Mouse (Mus musculus): ENCODE data around the gene Pecr. TPM values are rescaled to one million over a fixed set of nuclear protein-coding genes. Genes with fewer than 3 reads are reported as not detected.
"Not testable (repeated sequence)": the region's sequence is repeated elsewhere in the genome, so short reads cannot be mapped to it uniquely, and the experiment has no call there.

Gene Pecr
- polyA plus RNA-seq, 1 experiment from 2014 or later = 15.0 TPM

DNA sequence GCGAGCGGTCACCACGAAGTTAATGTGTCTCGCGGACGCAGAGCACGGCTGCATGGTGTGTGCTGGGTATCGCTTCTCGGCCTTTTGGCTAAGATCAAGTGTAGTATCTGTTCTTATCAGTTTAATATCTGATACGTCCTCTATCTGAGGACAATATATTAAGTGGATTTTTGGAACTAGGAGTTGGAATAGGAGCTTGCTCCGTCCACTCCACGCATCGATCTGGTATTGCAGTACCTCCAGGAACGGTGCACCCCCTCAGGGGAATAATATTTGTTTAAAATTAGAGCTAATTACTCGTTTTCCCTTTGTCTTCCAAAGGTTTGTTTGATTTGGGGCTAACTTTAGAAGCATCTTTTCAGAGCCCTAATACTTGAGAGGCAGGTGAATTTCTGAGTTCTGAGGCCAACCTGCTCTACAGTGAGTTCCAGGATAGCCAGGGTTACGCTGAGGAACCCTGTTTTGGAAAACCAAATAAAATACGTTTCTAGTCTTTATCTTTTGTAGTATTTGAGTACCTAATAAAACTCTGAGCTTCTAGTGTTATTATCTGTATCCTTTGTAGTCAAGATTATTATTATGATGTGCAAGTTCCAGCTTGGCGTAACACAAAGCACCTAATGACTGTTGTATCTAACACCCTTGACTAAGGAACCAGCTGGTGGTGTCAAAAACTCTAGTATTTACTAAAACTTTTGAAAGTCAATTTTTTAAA lies 57.8 kb downstream of the Pecr start:
- Histone ChIP-seq H3K27me3 (peaks cover 28% of the 10 kb centered on the region), H3K36me3 (replicated peaks) (no peaks in the 10 kb centered on the region), H3K4me3 (replicated peaks) (peak overlapping the region; percentile 41; the same call in 1 of the 2 replicates), H3K27ac (0 out of 2 replicates have a peak overlapping the region, but pooled peaks have one; percentile 3), H3K9ac (no peak overlapping the region), H3K9me3 (no peaks in the 10 kb centered on the region), H3K4me1 (0 out of 2 replicates have a peak, but pooled peaks cover 3% of the 10 kb centered on the region), H3K4me2 (peak overlapping the region; percentile 59)
- WGBS = under 1% methylated on average over 10 of the region's 18 CpGs
- ATAC-seq (ENCODE audit: low FRiP score) = peak; percentile 90

DNA sequence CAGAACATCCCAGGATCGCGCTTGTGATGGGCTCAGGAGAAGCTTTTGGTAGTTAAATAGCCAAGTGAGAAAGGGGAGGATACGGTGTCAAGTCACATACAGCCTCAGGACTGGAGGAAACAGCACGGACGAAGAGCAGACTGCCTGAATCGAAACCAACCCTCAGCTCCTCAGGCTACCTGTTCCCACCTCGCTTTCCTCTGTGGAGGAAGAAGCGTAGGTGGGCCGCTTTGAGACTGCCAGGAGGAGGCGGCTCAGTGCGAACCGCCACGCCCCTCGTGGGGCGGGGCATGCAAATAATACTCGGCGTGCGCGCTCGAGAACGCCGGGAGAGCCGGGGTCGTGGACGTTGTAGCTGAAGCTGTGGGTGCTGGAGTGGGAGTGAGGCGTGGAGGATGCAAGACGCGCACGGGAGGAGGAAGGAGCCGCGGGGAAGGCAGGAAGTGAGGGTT lies 58.4 kb downstream of the Pecr start:
- H3K27ac ChIP-seq; H3K36me3 ChIP-seq (replicated peaks); H3K9me3 ChIP-seq; H3K4me1 ChIP-seq: not testable (repeated sequence)
- Histone ChIP-seq H3K4me2 (peak overlapping the region; percentile 59), H3K4me3 (replicated peaks) (peak overlapping the region; percentile 41), H3K9ac (peak overlapping the region; percentile 44; the same call in 1 of the 2 replicates), H3K27me3 (peaks cover 28% of the 10 kb centered on the region)
- ATAC-seq (ENCODE audit: low FRiP score) = peak; percentile 91
- WGBS = under 1% methylated on average over 23 of the region's 31 CpGs

DNA sequence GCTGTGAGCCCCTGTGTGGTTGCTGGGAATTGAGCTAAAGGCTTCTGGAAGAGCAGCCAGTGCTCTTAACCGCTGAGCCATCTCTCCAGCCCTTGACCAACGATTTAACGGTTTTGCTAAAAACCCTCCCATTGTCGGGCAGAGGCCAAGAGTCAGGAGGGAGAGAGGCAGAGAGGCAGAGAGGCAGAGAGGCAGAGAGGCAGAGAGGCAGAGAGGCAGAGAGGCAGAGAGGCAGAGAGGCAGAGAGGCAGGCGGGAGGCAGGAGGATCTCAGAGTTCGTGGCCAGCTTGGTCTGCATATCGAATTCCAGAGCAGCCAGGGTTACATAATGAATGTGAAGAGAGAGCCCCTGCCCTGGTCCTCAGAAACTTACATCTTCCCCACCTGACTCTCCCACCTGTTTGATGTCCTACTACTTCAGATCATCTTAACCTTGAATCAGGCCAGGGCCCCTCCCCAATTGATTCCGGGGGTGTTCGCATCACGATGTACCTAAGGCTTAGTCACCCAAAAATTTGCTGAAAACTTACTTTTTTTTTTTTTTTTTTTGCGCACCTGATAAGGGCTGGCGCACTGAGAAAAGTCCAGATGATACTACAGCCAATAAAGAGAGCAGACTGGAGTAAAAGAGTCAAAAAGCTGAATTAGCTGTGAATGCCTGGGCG lies 58.9 kb downstream of the Pecr start:
- 8% methylated on average over 13 of the region's 13 CpGs for WGBS
- ATAC-seq (ENCODE audit: low FRiP score) = no peak; the same call in 1 of the 2 replicates
- Histone ChIP-seq H3K9me3 (no peaks in the 10 kb centered on the region), H3K4me2 (peak overlapping the region; percentile 59), H3K4me3 (replicated peaks) (peak overlapping the region; percentile 41), H3K4me1 (0 out of 2 replicates have a peak, but pooled peaks cover 3% of the 10 kb centered on the region), H3K27ac (no peak overlapping the region), H3K9ac (no peak overlapping the region), H3K27me3 (peaks cover 28% of the 10 kb centered on the region), H3K36me3 (replicated peaks) (no peaks in the 10 kb centered on the region)

DNA sequence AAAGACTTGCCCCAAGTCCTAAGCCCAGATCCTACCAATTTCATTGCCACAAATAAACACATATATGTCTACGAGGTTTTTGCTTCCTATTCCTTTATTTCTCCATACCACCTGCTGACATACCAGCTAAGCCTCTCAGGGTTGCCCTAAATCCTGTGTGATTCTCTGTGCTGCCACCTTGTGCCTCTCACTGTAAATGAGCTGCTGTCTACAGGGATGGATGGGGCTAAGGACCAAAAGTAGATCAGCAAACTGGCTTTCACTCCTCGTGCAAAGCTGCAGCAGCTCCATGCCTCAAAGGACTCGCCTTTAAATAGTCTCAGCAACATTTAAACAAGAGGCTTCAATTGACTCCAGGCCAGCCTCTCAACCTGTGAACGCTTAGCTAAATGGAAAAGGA lies 64.1 kb downstream of the Pecr start:
- H3K36me3 ChIP-seq (replicated peaks) = no peaks in the 10 kb centered on the region
- no peak overlapping the region for H3K9ac ChIP-seq
- H3K4me3 ChIP-seq (replicated peaks) = no peak overlapping the region
- peaks cover 21% of the 10 kb centered on the region for H3K27me3 ChIP-seq
- H3K27ac ChIP-seq = no peak overlapping the region
- no peak for ATAC-seq (ENCODE audit: low FRiP score)
- H3K4me1 ChIP-seq = 0 out of 2 replicates have a peak, but pooled peaks cover 2% of the 10 kb centered on the region
- WGBS = 9% methylated on average over 4 of the region's 4 CpGs
- no peaks in the 10 kb centered on the region for H3K9me3 ChIP-seq
- no peak overlapping the region for H3K4me2 ChIP-seq

DNA sequence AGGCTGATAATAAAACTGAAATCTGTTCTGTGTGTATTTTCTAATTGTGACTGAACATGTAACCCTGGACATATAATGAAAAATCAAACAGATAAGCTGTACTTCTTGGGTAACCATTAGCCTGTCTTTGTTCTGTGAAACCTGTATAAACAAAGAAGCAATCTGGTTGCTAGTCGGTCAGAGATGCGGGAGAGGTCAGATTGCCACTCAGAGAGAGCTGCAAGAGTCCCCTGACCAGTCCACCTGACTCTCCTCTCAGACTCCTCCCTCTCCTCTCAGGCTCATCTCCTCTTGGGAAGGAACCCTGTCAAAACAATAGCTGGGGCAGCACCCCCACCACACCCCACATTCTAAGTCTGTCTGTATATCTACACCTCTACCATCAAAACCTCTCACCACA lies 65.0 kb downstream of the Pecr start:
- WGBS = 40% methylated on average over 2 of the region's 2 CpGs
- no peak for ATAC-seq (ENCODE audit: low FRiP score)

DNA sequence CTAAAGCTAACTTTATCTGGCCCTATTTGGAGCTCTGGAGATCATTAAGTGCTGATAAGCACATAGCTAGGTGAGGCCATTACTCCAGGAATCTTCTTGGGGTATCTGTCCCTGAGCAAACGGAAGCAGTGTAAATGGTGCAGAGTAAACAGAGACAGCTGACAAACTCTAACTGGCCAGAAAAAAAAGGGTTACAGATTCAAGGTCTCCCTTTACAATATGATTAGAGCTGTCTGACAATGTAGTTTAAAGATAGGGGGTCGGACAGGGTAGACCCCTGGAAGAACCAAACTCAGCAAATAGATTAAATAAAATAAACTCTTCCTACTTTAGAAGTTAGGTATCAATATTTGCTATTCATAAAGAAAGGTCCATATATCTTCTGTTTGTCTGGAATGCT lies 65.5 kb downstream of the Pecr start:
- no peak overlapping the region for H3K4me3 ChIP-seq (replicated peaks)
- no peak for ATAC-seq (ENCODE audit: low FRiP score)
- H3K36me3 ChIP-seq (replicated peaks) = no peaks in the 10 kb centered on the region
- no peak overlapping the region for H3K4me2 ChIP-seq
- H3K9me3 ChIP-seq = no peaks in the 10 kb centered on the region
- H3K4me1 ChIP-seq = 0 out of 2 replicates have a peak, but pooled peaks cover 2% of the 10 kb centered on the region
- WGBS = 88% methylated on average over 2 of the region's 2 CpGs
- H3K27ac ChIP-seq = no peak overlapping the region
- no peak overlapping the region for H3K9ac ChIP-seq
- H3K27me3 ChIP-seq = peaks cover 8% of the 10 kb centered on the region

More for the DNA sequence above, 65.0 kb downstream of the Pecr start:
- Histone ChIP-seq H3K36me3 (replicated peaks) (no peaks in the 10 kb centered on the region), H3K4me1 (0 out of 2 replicates have a peak, but pooled peaks cover 2% of the 10 kb centered on the region), H3K9me3 (no peaks in the 10 kb centered on the region), H3K4me3 (replicated peaks) (no peak overlapping the region), H3K27me3 (peaks cover 13% of the 10 kb centered on the region), H3K9ac (no peak overlapping the region), H3K27ac (no peak overlapping the region), H3K4me2 (no peak overlapping the region)

DNA sequence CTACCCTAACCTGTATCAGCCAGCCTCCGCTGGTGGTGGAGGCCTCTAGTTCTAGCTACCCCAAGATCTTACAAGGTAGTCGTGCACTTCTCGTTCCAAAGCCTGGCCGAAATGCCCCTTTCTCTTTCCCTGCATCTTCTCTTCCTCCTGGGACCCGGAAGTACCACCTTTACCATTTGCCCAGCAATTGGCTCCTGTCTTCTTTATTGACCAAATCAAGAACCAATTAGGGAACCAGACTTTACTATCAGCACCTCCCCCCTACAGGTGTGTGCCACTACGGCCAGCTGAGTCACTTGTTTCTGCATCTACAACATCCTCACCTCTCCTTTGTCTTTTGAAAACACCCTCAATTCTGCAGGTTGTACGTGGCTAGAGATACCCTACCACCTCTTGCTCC lies 67.4 kb downstream of the Pecr start:
- Histone ChIP-seq H3K9ac (no peak overlapping the region), H3K27ac (no peak overlapping the region), H3K4me1 (peaks cover 3% of the 10 kb centered on the region; the same call in 1 of the 2 replicates), H3K9me3 (no peaks in the 10 kb centered on the region), H3K4me3 (replicated peaks) (no peak overlapping the region), H3K27me3 (no peaks in the 10 kb centered on the region; the same call in 1 of the 2 replicates), H3K4me2 (no peak overlapping the region), H3K36me3 (replicated peaks) (no peaks in the 10 kb centered on the region)
- WGBS = 91% methylated on average over 7 of the region's 7 CpGs
- ATAC-seq (ENCODE audit: low FRiP score) = no peak

DNA sequence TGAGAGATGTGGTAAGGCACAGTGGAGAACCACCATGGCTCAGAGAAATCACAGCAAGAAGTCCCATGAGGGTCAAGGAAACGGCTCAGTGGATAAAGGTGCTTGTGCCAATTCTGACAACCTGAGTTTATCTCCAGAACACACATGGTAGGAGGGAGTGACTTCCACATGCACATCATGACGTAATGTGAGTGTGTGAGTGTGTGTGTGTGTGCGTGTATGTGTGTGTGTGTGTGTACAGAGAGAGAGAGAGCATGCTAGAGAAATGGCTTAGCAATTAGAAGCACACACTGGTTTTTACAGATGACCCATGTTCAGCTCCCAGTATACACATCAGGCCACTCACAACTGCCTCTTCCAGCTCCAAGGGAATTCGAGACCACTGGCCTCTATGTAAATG lies 68.9 kb downstream of the Pecr start:
- 84% methylated on average over 4 of the region's 4 CpGs for WGBS
- H3K27ac ChIP-seq = no peak overlapping the region
- no peaks in the 10 kb centered on the region for H3K9me3 ChIP-seq
- H3K4me3 ChIP-seq (replicated peaks) = no peak overlapping the region
- peaks cover 7% of the 10 kb centered on the region for H3K27me3 ChIP-seq
- ATAC-seq (ENCODE audit: low FRiP score) = no peak
- H3K36me3 ChIP-seq (replicated peaks) = no peaks in the 10 kb centered on the region
- no peak overlapping the region for H3K4me2 ChIP-seq
- H3K4me1 ChIP-seq = peaks cover 12% of the 10 kb centered on the region; the same call in 1 of the 2 replicates
- no peak overlapping the region for H3K9ac ChIP-seq

DNA sequence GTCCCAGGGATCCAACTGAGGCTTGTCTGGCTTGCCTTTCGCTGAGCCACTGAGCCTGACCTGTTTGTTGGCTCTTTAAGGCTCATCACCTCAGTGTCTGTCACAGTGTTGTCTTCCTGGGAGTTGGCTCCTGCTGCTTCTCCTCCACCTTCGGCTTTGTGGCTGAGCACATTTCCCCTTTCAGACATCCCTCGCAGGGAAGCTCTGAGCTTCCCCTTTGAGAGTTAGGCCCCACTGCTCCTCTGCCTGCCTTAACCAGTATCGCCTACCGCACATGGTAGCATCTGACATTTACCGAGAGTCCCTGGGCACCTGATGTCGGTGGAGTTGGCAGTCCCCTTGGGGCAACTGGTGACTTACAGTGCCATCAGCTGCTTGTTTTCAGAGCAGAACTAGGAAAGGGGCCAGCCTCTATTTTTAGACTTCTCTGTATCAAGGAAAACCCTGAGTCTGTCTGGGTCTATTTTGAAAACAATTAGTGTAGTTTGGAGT lies 69.6 kb downstream of the Pecr start:
- peaks cover 12% of the 10 kb centered on the region; the same call in 1 of the 2 replicates for H3K4me1 ChIP-seq
- no peak for ATAC-seq (ENCODE audit: low FRiP score)
- peaks cover 7% of the 10 kb centered on the region for H3K27me3 ChIP-seq
- H3K9me3 ChIP-seq = no peaks in the 10 kb centered on the region
- H3K4me3 ChIP-seq (replicated peaks) = no peak overlapping the region
- H3K4me2 ChIP-seq = no peak overlapping the region
- no peak overlapping the region for H3K27ac ChIP-seq
- WGBS = 62% methylated on average over 7 of the region's 7 CpGs
- H3K36me3 ChIP-seq (replicated peaks) = no peaks in the 10 kb centered on the region
- no peak overlapping the region for H3K9ac ChIP-seq

DNA sequence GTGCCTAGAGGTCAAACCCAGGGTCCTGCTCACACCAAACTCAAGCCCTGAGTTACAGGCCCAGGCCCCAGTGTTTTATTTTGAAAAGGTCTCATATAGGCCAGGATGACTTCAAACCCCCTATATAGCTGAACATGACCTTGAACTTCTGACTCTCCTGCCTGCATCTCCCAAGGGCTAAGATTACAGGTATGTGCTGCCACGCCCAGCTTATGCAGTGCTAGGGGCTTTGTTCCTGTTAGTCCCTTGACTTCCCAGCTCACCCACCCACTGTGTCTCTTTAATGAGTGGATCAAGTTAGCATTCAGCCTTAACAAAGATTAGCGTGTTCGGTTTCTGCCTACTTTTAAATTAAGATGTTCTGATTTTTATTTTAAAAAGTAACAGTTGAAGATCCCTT lies 70.2 kb downstream of the Pecr start:
- Histone ChIP-seq H3K36me3 (replicated peaks) (no peaks in the 10 kb centered on the region), H3K4me2 (no peak overlapping the region), H3K9ac (no peak overlapping the region), H3K27ac (no peak overlapping the region), H3K9me3 (no peaks in the 10 kb centered on the region), H3K4me3 (replicated peaks) (no peak overlapping the region), H3K4me1 (peaks cover 9% of the 10 kb centered on the region; the same call in 1 of the 2 replicates), H3K27me3 (peaks cover 7% of the 10 kb centered on the region)
- 89% methylated on average over 3 of the region's 3 CpGs for WGBS
- ATAC-seq (ENCODE audit: low FRiP score) = no peak

DNA sequence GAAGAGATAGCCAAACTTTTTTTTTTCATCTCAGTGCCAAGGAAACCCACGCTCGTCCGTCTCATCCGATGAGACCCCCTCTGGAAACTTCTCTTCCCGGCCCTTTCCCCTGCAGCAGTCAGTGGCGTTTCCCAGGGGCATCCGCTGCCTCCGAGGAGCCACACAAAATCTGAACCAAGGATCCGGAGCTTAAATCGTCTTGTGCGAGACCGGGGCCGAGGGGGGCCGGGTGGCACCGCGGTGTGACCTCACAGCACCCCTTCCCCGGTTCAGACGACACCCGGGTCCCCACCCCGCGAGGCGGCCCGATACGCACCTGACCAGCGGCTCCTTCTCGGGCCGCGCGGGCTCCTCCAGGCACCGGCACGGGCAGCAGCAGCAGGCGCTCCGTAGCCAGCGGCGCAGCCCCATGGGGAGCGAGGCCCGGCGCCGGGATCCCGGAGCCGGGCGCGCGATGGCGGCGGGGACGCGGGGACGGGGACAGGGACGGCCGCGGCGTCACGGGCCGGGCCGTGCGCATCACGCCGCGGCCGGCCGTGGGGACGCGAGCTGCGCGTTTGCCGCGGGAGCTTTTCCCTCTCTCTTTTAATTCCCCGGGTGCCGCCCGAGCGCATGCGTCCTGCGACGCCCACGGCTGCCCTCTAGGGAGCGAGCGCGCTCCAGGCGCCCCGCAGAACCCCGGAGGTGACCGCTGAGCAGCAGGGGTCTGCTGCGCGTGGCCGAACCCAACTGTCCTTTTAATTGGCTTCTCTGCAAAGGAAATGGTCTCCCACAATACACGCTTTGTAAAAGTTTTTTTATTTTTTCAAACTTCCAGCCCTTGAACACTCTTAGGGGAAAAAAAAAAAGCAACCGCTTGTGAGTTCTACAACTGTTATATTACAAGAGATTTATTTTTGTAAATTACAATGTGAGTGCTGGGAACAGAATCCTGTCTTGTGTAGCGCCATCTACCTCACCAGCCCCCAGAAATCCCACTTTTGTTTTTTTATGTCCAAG lies 72.1 kb downstream of the Pecr start, which contains the start of gene Mreg:
Gene Mreg (minus strand): TSS at position 607 of the 999 bp plus-strand sequence.
- Histone ChIP-seq H3K4me1 (peaks cover 9% of the 10 kb centered on the region; the same call in 1 of the 2 replicates), H3K9me3 (no peaks in the 10 kb centered on the region), H3K4me2 (peak within 1 kb of the TSS; percentile 98), H3K27me3 (peaks cover 7% of the 10 kb centered on the region), H3K4me3 (replicated peaks) (peak within 1 kb of the TSS; percentile 76), H3K9ac (peak within 1 kb of the TSS; percentile 72), H3K36me3 (replicated peaks) (no peaks in the 10 kb centered on the region), H3K27ac (no peak within 1 kb of the TSS)
- peak; percentile 89 for ATAC-seq (ENCODE audit: low FRiP score)
- WGBS = under 1% methylated on average over 73 of the region's 89 CpGs
